Mouse (Mus musculus): ENCODE data around the gene Prpf31. TPM values are rescaled to one million over a fixed set of nuclear protein-coding genes. Genes with fewer than 3 reads are reported as not detected.

Prpf31 gene
- 27.8 and 30.8 TPM in 2 replicates for polyA plus RNA-seq (2012; rRNA removed)

GRCm38 (mm10) chr7:3629543-3630477 is at the start of gene Prpf31, which contains the start of gene Tfpt:
Gene Prpf31 (plus strand): TSS chr7:3629985.
Gene Tfpt (minus strand): TSS chr7:3629929.

GRCm38 (mm10) chr7:3616057-3616388 is 13.8 kb upstream of the Prpf31 start, which contains the start of gene Oscar:
Gene Oscar (minus strand): TSS chr7:3616157.

DNA sequence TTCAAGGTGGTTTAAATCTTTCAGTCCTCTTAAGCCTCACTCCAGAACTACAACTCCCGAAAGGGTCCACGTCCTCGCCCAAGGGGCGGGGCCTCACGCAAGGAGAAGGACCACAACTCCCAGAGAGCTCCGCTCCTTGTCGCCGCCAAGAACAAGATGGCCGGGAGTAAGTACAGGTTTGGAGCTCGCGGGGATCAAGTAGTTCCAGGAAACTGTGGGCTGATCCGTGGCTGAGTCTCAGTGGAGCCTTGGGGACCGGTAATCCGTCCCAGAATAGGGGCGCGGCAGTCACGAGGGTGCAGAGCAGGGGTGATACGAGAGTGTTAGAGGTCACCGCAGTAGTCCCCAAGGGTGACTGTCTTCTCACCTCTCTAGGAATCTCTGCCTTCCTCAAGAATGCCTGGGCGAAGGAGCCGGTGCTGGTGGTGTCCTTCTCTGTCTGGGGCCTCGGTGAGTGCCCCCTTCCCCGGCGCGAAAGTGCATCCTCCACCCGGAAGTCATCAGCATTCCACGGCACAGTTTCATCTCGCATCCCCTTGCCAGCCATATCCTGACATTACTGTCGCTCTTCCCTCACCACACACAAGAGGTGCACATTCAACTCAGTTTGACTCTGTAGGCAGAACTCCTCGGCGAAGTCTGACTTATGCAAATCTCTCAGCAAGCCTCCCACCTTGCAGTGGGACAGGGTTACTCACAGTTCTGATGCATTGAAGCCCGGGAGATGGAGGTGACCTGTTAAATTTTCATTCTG is 12.4 kb upstream of the Prpf31 start, which contains the start of gene Ndufa3:
TSS of gene Ndufa3 (plus strand) at position 132 of the 754 bp plus-strand sequence.

DNA sequence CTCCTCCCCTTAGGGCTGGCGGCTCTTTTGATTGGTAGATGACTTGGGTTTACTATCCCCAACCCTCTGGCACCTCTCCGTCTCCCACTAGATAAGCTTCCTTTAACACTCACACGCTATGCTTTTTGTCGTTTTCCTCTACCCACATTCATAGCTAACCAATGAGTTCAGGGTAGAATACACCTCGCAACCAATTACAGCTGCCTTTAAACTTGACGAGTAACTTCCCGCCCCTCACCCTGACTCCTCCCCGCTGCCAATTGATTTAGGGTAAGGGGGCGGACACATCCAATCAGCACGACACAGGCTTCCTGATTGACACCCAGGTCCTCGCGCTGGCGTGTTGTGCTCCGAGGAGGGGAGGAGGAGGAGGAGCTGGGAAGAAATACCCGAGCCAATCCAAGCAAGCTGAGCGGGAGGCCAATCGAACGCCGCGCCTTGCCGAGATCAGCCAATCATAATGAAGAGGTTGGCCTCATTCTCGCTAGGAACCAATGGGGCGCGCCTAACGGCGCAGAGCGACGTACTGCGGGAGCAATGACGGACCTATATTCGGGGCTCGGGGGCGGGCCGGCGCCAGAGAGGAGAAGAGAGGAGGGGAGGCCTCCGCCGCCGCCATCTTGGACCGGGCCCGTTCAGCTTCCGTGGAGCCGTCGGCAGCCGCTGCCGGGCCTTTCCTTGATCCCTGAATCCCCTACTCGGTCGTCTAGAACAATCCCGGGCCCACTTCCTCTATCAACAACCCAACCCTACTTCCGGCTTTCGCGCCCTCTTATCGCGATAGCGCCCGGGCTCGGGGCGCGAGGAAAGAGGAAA is 15.1 kb downstream of the Prpf31 start, which contains the start of gene Cnot3:
TSS of gene Cnot3 (plus strand) at position 597 of the 816 bp plus-strand sequence.

GRCm38 (mm10) chr7:3665215-3666114 is 35.7 kb downstream of the Prpf31 start, which contains the start of gene Leng1:
Gene Leng1 (minus strand): TSS chr7:3665840.

GRCm38 (mm10) chr7:3677342-3677741 is 47.6 kb downstream of the Prpf31 start, which contains the start of gene Tmc4:
Gene Tmc4 (minus strand): TSS chr7:3677553.

Other genes starting within 250 kb of the Prpf31 start
- gene Cacng8, start 239.3 kb upstream of the Prpf31 start, polyA plus RNA-seq (2012; rRNA removed): not detected in 2 replicates
- gene Cacng6, start 205.8 kb upstream of the Prpf31 start, polyA plus RNA-seq (2012; rRNA removed): 0.17 TPM in 1 of 2 replicates, not detected in the other
- gene Tarm1, start 127.4 kb upstream of the Prpf31 start, polyA plus RNA-seq (2012; rRNA removed): 0.09 and 0.10 TPM in 2 replicates
- 0.07 and 0.09 TPM in 2 replicates for gene Oscar, start 13.8 kb upstream of the Prpf31 start, polyA plus RNA-seq (2012; rRNA removed)
- 96.0 and 97.2 TPM in 2 replicates for gene Ndufa3, start 12.6 kb upstream of the Prpf31 start, polyA plus RNA-seq (2012; rRNA removed)
- gene Tfpt, start 56 bp upstream of the Prpf31 start, polyA plus RNA-seq (2012; rRNA removed): 11.8 TPM in 2 replicates
- gene Cnot3, start 15.3 kb downstream of the Prpf31 start, polyA plus RNA-seq (2012; rRNA removed): 23.9 and 29.4 TPM in 2 replicates
- 3.5 and 3.9 TPM in 2 replicates for gene Leng1, start 35.9 kb downstream of the Prpf31 start, polyA plus RNA-seq (2012; rRNA removed)
- gene Tmc4, start 47.6 kb downstream of the Prpf31 start, polyA plus RNA-seq (2012; rRNA removed): 4.6 and 5.2 TPM in 2 replicates
- gene Tsen34, start 62.9 kb downstream of the Prpf31 start, polyA plus RNA-seq (2012; rRNA removed): 20.7 and 24.8 TPM in 2 replicates
- gene Mboat7, start 63.5 kb downstream of the Prpf31 start, polyA plus RNA-seq (2012; rRNA removed): 9.0 and 10.6 TPM in 2 replicates
- 2,051 and 2,190 TPM in 2 replicates for gene Rps9, start 74.0 kb downstream of the Prpf31 start, polyA plus RNA-seq (2012; rRNA removed)
- 1.1 and 1.4 TPM in 2 replicates for gene Pirb, start 90.4 kb downstream of the Prpf31 start, polyA plus RNA-seq (2012; rRNA removed)
- gene Gm15448, start 195.7 kb downstream of the Prpf31 start, polyA plus RNA-seq (2012; rRNA removed): 0.02 and 0.07 TPM in 2 replicates
- gene Pira2, start 215.1 kb downstream of the Prpf31 start, polyA plus RNA-seq (2012; rRNA removed): 0.35 and 0.55 TPM in 2 replicates

Measured in liver, embryonic 14 days (tissue).